Mouse (Mus musculus) liver, embryonic 14 days (tissue): ENCODE measurements around the gene Alkbh1. TPM values are rescaled to one million over a fixed set of nuclear protein-coding genes. Genes with fewer than 3 reads are reported as not detected.

Source experiments
- polyA plus RNA-seq: library from polyadenylated mRNA; depleted of rRNA; stranded (reverse); fragments of >200 nt; gene quantifications from 2 replicates; pipeline ENCODE4 v1.2.3, GENCODE M21; 2012; rRNA removed

Alkbh1 gene
- polyA plus RNA-seq = 17.0 and 17.1 TPM in 2 replicates

DNA sequence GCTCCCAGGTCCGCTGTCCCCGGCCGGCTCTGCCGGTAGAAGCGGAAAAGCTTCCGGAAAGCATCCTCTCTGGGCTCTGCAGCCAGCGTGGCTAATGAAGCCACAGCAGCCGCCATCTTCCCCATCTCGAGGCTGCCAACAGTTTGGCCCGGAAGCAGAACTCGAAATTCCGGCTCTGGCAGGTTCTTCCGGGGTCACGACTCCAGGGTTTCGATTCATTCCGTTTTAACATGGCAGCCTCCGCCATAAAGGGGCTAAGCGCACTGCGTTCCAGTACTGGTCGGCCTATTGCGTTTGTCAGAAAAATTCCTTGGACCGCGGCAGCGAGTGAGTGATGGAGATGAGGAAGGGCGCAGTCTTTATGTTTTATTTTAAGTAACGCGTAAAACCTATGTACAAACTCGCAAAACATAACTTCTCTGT, at the start of gene Alkbh1, which contains the start of gene Slirp:
Alkbh1 (minus strand) TSS at position 318 of the 423 bp plus-strand sequence.
Slirp (plus strand) TSS at position 197 of the 423 bp plus-strand sequence.

DNA sequence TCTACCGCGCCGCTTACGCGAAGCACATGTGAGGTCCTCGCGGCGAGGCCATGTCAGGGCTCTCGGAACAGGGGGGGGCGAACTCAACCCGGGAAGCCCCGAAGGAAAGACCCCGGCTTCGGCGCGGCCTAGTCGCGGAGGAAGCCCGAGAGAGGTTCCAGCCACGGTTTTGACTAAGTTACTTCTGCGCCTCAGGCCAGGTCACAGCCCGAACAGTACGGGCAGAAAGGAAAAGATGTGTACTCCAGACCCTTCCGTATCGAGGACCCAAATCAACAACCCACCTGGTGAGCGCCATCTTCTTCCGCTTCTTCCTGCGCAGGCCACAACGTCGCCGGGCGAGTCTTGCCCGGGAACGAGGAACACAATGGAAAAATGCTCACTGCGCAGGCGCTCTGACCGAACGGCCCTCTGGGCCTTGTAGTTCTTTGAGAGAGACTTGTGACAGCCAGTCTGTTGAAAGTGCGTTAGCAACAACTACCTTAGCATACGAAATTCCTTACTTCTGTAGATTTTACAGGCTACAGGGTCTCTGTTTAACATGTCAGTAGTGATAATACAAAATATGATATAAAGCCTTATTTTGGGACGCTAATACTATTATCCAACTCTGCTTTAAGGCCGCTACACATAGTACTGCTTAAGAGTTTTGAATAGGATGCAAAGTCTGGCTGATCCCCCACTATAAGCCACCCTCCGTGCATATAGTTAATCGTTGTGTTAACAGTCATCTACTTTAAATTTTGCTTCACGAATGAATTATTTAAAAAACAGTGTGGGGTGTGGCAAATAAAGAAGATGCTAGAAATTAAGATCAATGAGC, 28.4 kb upstream of the Alkbh1 start, which contains the start of gene Snw1:
Snw1 (minus strand) TSS at position 311 of the 823 bp plus-strand sequence.

DNA sequence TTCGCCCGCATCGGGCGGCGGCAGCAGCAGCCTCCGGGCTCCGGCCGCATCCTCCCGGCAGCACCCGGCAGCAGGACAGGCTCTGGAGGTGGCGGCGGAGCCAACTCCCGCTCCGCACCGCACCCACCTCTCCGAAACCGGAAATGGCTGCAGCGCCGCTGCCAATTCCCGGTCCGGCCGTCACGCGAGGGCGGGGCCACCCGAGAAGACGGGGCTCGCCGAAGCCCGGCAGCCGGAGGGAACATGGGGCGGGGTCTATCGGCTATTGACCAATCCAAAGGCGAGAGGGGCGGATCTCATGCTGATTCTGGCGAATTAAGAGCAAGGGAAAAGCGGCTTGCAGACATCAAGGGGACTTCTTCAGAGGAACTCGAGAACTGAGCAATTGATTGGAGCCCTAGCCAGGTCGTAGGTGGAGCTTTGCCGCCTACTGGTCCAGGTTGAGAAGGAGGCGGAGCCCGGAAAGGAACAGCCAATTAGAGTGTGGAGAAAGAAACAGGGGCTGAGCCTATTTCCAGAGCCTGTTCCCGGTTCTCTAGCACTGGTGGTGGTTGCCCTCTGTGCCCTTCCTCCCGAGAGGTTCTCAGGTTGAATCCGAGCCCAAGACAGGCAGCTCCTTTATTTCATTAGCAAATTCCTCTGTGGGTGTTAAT, 55.6 kb downstream of the Alkbh1 start, which contains the start of gene Sptlc2:
Sptlc2 (minus strand) TSS at position 234 of the 653 bp plus-strand sequence.

Other genes starting within 250 kb of the Alkbh1 start
- 0.06 and 0.13 TPM in 2 replicates for gene Samd15, start 244.3 kb downstream of the Alkbh1 start, polyA plus RNA-seq
- 0.84 and 0.85 TPM in 2 replicates for gene Tmed8, start 243.6 kb downstream of the Alkbh1 start, polyA plus RNA-seq
- gene Noxred1, start 205.3 kb downstream of the Alkbh1 start, polyA plus RNA-seq = 0.09 and 0.24 TPM in 2 replicates
- 7.2 and 7.7 TPM in 2 replicates for gene Vipas39, start 177.8 kb downstream of the Alkbh1 start, polyA plus RNA-seq
- 125 and 137 TPM in 2 replicates for gene Ahsa1, start 177.5 kb downstream of the Alkbh1 start, polyA plus RNA-seq
- gene Ism2, start 144.3 kb downstream of the Alkbh1 start, polyA plus RNA-seq = 0.13 and 0.14 TPM in 2 replicates
- gene Sptlc2, start 55.7 kb downstream of the Alkbh1 start, polyA plus RNA-seq = 7.8 and 9.3 TPM in 2 replicates
- 41.5 and 42.0 TPM in 2 replicates for gene Slirp, start 121 bp downstream of the Alkbh1 start, polyA plus RNA-seq
- gene Snw1, start 28.3 kb upstream of the Alkbh1 start, polyA plus RNA-seq = 22.6 and 23.0 TPM in 2 replicates
- not detected in 2 replicates for gene Gm5788, start 50.7 kb upstream of the Alkbh1 start, polyA plus RNA-seq
- gene Gm8300, start 70.3 kb upstream of the Alkbh1 start, polyA plus RNA-seq = not detected in 2 replicates
- gene Oog1, start 158.7 kb upstream of the Alkbh1 start, polyA plus RNA-seq = not detected in 2 replicates
- gene Gm4027, start 174.9 kb upstream of the Alkbh1 start, polyA plus RNA-seq = not detected in 2 replicates
- not detected in 2 replicates for gene Gm16381, start 200.6 kb upstream of the Alkbh1 start, polyA plus RNA-seq